Mouse (Mus musculus) layer of hippocampus, adult 18-20 months (tissue): ENCODE measurements at regions not wholly inside any gene's neighbourhood (a gene's known extent, or its start where the extent isn't known, plus 50 kb on each side); places are given as distances from the start of the nearest gene placed in this dataset.
"Not testable (repeated sequence)": the region's sequence is repeated elsewhere in the genome, so short reads cannot be mapped to it uniquely, and the experiment has no call there.

Experiments used
- DNase-seq, 2 experiments: peaks; one replicate each; pipeline ENCODE4 v3.0.0; 2022; ENCODE audit warnings: low spot score in 2 of 2

DNA sequence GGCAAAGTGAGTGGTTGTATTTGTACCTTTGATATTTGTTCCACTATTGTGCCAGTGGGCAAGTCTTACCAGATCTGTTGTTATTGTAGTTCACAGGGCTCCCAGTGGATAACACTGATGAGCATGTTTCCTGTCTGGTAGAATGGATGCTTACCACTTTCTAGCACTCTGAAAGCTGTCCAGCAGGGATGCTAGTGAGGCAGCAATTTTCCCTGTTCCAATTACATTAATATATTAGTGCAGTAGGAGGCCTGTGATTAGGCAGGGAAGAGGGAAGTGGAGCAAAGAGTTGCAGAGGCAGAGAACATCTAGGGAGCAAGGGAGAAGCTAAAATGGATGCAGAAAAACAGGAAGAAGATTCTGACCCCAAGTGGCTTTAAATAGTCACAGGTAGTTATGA, 348.0 kb downstream of the Adam29 start:
- not testable (repeated sequence) for DNase-seq

DNA sequence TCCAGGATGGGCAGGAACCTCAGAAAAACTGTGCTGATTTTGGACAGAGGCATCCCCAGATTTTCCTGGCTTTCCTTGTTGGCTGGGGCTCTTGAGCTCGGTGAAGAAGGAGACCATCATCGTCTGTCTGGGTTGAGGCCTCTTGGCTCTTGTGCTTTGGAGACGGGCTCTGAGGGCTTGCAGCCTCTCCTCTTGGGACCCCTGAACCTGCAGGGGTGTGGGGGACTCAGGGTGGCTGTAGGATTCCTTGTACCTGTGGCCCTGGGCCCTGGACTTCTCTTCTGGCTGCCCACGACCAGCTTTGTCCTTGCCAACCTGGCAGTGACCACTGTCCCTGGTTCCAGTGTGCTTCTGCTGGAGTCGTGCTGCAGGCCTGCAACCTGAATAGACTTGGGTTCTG, 367.9 kb downstream of the Adam29 start:
- no peak for DNase-seq

DNA sequence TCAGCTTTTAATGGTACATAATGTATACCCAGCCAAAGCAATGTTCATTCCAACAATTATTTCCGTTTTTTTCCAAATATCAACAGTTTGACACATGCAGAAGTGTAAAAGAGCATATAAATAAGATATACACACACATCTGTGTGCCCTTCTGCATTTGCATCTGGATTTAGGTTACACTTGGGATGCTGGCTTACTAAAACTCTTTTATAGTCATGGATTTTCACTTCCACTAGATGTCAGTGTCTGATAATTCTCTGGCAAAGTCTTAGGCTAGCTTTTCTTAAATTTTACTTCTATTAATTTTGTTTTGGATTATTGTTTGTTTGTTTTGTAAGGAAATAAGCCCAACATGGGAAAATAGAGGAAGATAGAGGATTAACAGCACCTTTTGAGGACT, 377.4 kb downstream of the Adam29 start:
- DNase-seq: not testable (repeated sequence)

DNA sequence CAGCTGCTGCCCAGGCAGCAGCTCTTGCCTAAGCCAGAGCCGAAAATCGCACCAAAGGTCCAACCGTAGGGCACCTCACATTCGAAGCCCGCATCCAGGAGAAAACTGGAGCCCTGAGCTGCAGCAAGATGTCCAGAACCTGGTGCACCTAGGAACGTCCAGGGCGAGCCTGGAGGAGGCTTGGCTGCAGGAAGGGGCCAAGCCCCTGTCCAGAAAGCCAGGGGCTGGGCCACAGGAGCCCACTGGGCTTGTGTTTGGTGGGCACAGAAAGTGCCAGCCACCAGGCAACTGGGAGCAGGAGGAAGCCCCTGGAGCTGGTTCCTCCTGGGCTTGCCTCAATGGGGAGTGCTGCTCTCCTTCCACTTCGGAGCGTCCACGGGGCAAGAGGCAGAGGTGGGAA, 387.6 kb downstream of the Adam29 start:
- DNase-seq: not testable (repeated sequence)

DNA sequence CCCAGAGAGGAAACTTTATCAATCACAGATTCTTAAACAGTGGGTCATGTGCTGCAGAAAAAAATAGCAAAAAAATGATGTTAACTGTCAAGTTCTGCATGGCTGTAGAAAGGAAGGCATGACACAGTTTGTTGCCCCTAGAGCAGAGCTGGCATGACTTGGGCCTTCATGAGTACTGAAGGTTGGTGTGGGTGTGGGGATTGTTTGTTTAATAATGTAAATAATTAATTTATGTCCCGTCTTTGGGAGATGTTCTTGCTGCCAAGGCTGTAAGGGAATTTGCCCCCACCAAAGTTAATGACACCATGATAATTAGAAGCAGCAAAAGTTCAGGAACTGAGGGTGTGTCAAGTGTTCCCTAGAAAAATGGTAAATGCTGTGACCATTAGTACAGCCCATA, 429.4 kb downstream of the Adam29 start:
- no peak for DNase-seq

DNA sequence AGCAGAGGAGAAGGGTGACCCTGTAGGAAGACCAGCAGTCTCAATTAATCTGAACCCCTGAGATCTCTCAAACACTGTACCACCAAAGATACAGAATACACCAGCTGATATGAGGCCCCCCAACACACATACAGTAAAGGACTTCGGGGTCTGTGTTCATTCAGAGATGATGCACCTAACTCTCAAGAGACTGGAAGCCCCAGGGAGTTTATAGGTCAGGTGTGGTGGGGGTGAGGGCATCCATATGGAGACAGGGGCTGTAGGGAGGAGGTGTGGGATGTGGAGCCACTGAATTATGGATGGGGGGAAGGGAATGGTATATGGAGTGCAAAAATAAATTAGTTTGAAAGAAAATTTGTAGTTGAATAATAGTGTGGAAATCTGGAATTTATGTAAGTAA, 429.8 kb downstream of the Adam29 start:
- no peak for DNase-seq

DNA sequence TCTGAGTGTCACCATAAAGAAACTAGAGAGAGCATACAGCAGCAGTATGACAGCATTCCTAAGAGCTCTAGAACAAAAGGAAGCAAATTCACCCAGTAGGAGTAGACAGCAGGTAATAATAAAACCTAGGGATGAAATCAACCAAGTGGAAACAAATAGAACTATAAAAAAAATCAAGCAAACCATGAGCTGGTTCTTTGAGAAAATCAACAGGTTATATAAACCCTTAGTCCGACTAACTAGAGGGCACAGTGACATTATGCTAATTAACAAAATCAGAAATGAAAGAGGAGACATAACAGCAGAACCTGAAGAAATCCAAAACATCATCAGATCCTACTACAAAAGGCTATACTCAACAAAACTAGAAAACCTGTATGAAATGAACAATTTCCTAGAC, 434.4 kb downstream of the Adam29 start:
- DNase-seq: no peak

DNA sequence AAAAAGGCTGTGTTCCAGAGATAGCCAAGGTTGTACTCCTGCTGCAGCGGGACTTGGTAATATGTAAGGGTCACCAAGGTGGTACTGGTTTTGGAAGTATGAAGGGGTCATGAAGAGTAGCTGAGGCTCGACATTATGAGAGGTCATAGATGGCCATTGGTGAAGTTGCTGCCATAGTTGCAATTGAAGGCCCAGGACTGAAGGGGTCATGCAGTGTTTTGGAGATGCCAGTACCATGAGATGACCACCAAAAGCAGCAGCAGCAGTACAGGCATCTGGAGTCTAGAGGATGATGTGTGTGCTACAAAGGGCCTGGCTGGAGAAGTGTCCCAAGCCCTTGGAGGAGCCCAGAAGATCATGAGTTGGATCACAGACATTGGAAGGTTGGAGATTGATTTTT, 440.0 kb downstream of the Adam29 start:
- not testable (repeated sequence) for DNase-seq

DNA sequence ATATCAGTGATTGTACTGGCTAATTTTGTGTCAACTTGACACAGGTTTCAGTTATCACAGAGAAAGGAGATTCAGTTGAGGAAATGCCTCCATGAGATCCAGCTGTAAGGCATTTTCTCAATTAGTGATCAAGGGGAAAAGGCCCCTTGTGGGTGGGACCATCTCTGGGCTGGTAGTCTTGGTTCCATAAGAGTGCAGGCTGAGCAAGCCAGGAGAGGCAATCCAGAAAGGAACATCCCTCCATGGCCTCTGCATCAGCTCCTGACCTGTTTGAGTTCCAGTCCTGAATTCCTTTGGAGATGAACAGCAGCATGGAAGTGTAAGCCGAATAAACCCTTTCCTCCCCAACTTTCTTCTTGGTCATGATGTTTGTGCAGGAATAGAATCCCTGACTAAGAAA, 440.8 kb downstream of the Adam29 start:
- DNase-seq: not testable (repeated sequence)

DNA sequence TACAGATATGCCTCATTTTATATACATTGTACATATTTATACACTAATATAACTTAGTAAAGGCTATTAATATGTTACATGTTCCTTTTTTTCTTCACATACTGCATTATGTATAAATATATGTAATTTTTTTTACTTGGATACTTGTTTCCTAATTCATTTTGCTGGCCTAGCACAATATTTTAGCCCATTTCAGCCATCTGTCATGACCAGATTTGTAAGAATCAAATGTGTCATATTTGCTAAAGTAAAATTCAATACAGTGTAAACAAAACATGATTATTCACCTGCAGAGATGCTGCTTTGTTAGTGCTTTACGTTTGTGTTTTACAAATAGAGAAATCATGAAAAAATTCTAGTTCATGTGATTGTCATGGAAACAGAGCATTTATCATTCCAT, 441.3 kb downstream of the Adam29 start:
- DNase-seq: peak in 1 of 2 experiments; percentile 54

DNA sequence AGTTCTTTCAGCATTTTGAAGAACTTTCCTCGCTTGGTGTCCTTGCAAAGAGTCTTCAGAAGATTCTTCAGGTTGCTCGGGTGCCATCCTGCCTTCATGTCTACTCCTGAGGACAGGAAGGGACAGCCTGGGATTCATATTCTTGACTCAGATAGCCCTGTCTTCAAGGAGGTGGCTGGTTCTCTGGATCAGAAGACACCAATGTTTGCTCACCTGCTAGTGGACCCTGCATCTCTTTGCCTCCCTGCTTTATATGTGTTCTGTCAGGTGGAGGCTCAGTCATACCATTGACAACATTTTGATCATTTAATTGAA, 441.9 kb downstream of the Adam29 start:
- DNase-seq: no peak

DNA sequence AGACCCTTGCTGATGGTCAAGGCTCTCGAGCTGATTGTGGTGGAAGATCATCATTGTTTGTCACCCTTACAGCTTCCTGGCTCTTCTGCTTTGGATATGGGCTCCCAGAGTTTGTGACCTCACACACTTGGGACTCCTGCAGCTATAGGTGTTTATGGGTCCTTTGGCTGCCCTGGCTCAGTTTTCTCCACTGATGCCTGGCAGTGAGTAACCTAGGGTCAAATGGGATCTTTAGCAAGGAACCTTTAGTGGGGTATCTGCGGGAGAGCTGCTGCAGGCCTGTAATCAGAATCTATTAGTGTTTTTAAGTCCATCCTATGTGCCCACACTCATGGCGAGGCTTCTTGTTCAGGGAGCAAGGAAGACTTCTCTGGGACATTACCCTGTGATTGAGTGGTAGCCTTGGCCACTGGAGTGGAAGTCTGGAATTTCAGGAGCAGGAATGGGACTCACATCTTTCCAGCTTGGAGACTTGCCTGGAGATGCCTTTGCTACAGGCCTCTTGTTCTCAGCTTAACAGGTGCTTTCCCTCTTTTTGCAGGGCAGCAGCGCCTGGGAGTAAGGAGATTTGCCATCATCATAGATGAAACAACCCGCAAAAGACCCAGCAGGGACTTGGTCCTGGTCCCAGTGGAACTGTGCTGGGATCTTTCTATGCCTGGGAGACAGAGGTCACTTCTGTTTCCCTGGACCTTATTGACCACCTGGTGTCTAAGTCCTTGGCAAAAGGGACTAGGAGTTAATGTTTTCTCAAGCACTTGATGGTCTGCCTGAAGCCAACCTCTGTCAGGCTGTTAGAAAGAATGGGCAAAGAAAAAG, 442.5 kb downstream of the Adam29 start:
- DNase-seq: no peak

DNA sequence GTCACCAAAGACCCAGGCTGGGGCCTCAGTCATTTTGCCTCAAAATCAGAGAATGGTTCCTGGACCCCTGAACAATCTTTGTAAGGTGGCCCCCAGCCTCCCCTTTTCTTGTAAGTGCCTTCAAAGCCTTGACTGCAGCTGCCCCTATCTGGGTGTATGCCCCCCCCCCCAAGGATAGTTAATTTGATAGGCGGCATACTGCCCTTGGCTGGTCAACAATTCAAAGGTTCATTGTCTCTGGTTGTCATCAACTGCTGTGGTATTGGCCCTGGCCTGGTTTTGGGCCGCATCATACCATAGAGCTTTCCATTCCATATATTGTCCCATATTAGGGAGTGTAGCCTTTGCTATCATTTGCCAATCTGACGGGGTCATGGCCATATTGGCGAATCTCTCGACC, 446.0 kb downstream of the Adam29 start:
- not testable (repeated sequence) for DNase-seq

DNA sequence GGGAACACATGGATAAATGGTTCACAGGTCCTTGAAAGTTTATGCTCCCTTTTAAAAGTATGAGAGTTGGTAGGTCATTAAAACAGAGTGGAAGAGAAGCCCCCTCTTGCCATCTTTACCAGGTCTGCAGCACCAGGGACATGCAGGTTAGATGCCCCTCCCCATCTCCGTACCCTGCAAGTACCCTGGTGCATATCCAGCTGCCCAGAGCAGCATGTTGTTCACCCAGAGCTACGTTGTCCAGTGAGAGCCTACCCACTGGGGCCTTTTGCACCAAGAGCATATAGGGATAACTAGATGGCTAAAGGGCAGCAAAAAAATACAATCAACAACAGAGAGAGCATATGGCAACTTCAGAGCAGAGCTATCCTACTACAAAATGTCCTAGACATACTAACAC, 449.3 kb downstream of the Adam29 start:
- no peak for DNase-seq
